Mouse (Mus musculus): ENCODE results near the gene Fsip1. TPM values are rescaled to one million over a fixed set of nuclear protein-coding genes. Genes with fewer than 3 reads are reported as not detected.

The Fsip1 gene
- total and polyA plus RNA-seq, 2 experiments from 2014 or later, result 0.05 TPM; not detected in 1

- H3K4me1 ChIP-seq (ENCODE audit: control insufficient read depth, insufficient read depth), result no peaks in the 10 kb centered on the region
- H3K27me3 ChIP-seq (ENCODE audit: control insufficient read depth, insufficient read depth, low read length), result no peaks in the 10 kb centered on the region
- H3K36me3 ChIP-seq (replicated peaks; ENCODE audit: control insufficient read depth, insufficient read depth, low read length), result no peaks in the 10 kb centered on the region
- WGBS, result 72% methylated on average over 5 of the region's 5 CpGs
- H3K9me3 ChIP-seq (replicated peaks; ENCODE audit: control insufficient read depth, low read length), result no peaks in the 10 kb centered on the region
- ATAC-seq (ENCODE audit: insufficient read depth, low read depth) (no peak), DNase-seq (ENCODE audit: low spot score) (no peak)
- no peak overlapping the region for H3K4me2 ChIP-seq (ENCODE audit: low read depth, low read length)
- H3K4me3 ChIP-seq (ENCODE audit: low read depth, low read length), result no peak overlapping the region
- no peak for TF ChIP-seq CTCF (IDR thresholded peaks at IDR 0.05; ENCODE audit: low read depth)
- no peak for TF ChIP-seq EP300 (IDR thresholded peaks at IDR 0.05; ENCODE audit: low read depth)
- H3K9ac ChIP-seq (replicated peaks; ENCODE audit: low read depth, low read length), result no peak overlapping the region
- no peak overlapping the region for H3K27ac ChIP-seq (ENCODE audit: low read depth)
Observed at GRCm38 (mm10) chr2:118162486-118162885, 94.3 kb downstream of the Fsip1 start.

GRCm38 (mm10) chr2:118160991-118161390 lies 95.8 kb downstream of the Fsip1 start:
- no peaks in the 10 kb centered on the region for H3K4me1 ChIP-seq (ENCODE audit: control insufficient read depth, insufficient read depth)
- no peak overlapping the region for H3K4me2 ChIP-seq (ENCODE audit: low read depth, low read length)
- no peaks in the 10 kb centered on the region for H3K27me3 ChIP-seq (ENCODE audit: control insufficient read depth, insufficient read depth, low read length)
- no peak overlapping the region for H3K4me3 ChIP-seq (ENCODE audit: low read depth, low read length)
- ATAC-seq (ENCODE audit: insufficient read depth, low read depth), result no peak
- H3K36me3 ChIP-seq (replicated peaks; ENCODE audit: control insufficient read depth, insufficient read depth, low read length), result no peaks in the 10 kb centered on the region
- H3K9ac ChIP-seq (replicated peaks; ENCODE audit: low read depth, low read length), result no peak overlapping the region
- TF ChIP-seq CTCF (IDR thresholded peaks at IDR 0.05; ENCODE audit: low read depth), result no peak
- TF ChIP-seq EP300 (IDR thresholded peaks at IDR 0.05; ENCODE audit: low read depth), result no peak
- no peak for DNase-seq (ENCODE audit: low spot score)
- H3K27ac ChIP-seq (ENCODE audit: low read depth), result no peak overlapping the region
- H3K9me3 ChIP-seq (replicated peaks; ENCODE audit: control insufficient read depth, low read length), result no peaks in the 10 kb centered on the region
- WGBS, result 91% methylated on average over 2 of the region's 2 CpGs

GRCm38 (mm10) chr2:118160547-118160946 lies 96.2 kb downstream of the Fsip1 start:
- H3K27ac ChIP-seq (ENCODE audit: low read depth), result no peak overlapping the region
- no peak overlapping the region for H3K4me3 ChIP-seq (ENCODE audit: low read depth, low read length)

GRCm38 (mm10) chr2:118159126-118159525 lies 97.6 kb downstream of the Fsip1 start:
- ATAC-seq (ENCODE audit: insufficient read depth, low read depth) (no peak), DNase-seq (ENCODE audit: low spot score) (no peak)
- H3K4me3 ChIP-seq (ENCODE audit: low read depth, low read length), result no peak overlapping the region
- TF ChIP-seq CTCF (IDR thresholded peaks at IDR 0.05; ENCODE audit: low read depth) (no peak), EP300 (IDR thresholded peaks at IDR 0.05; ENCODE audit: low read depth) (no peak)
- H3K36me3 ChIP-seq (replicated peaks; ENCODE audit: control insufficient read depth, insufficient read depth, low read length), result no peaks in the 10 kb centered on the region
- H3K9ac ChIP-seq (replicated peaks; ENCODE audit: low read depth, low read length), result no peak overlapping the region
- no peaks in the 10 kb centered on the region for H3K27me3 ChIP-seq (ENCODE audit: control insufficient read depth, insufficient read depth, low read length)
- no peaks in the 10 kb centered on the region for H3K9me3 ChIP-seq (replicated peaks; ENCODE audit: control insufficient read depth, low read length)
- no peak overlapping the region for H3K27ac ChIP-seq (ENCODE audit: low read depth)
- WGBS, result 60% methylated on average over 6 of the region's 6 CpGs
- no peak overlapping the region for H3K4me2 ChIP-seq (ENCODE audit: low read depth, low read length)
- no peaks in the 10 kb centered on the region for H3K4me1 ChIP-seq (ENCODE audit: control insufficient read depth, insufficient read depth)

More at GRCm38 (mm10) chr2:118160547-118160946, 96.2 kb downstream of the Fsip1 start:
- H3K4me2 ChIP-seq (ENCODE audit: low read depth, low read length), result no peak overlapping the region
- 32% methylated on average over 6 of the region's 6 CpGs for WGBS
- DNase-seq (ENCODE audit: low spot score) (no peak), ATAC-seq (ENCODE audit: insufficient read depth, low read depth) (no peak)
- no peaks in the 10 kb centered on the region for H3K27me3 ChIP-seq (ENCODE audit: control insufficient read depth, insufficient read depth, low read length)
- TF ChIP-seq CTCF (IDR thresholded peaks at IDR 0.05; ENCODE audit: low read depth) (no peak), EP300 (IDR thresholded peaks at IDR 0.05; ENCODE audit: low read depth) (no peak)
- H3K4me1 ChIP-seq (ENCODE audit: control insufficient read depth, insufficient read depth), result no peaks in the 10 kb centered on the region
- H3K9ac ChIP-seq (replicated peaks; ENCODE audit: low read depth, low read length), result no peak overlapping the region
- H3K9me3 ChIP-seq (replicated peaks; ENCODE audit: control insufficient read depth, low read length), result no peaks in the 10 kb centered on the region
- H3K36me3 ChIP-seq (replicated peaks; ENCODE audit: control insufficient read depth, insufficient read depth, low read length), result no peaks in the 10 kb centered on the region

- no peak for ATAC-seq (ENCODE audit: insufficient read depth, low read depth)
- Histone ChIP-seq H3K4me1 (ENCODE audit: control insufficient read depth, insufficient read depth) (no peaks in the 10 kb centered on the region), H3K27ac (ENCODE audit: low read depth) (no peak overlapping the region), H3K4me2 (ENCODE audit: low read depth, low read length) (no peak overlapping the region), H3K4me3 (ENCODE audit: low read depth, low read length) (no peak overlapping the region), H3K9me3 (replicated peaks; ENCODE audit: control insufficient read depth, low read length) (no peaks in the 10 kb centered on the region), H3K27me3 (ENCODE audit: control insufficient read depth, insufficient read depth, low read length) (no peaks in the 10 kb centered on the region), H3K9ac (replicated peaks; ENCODE audit: low read depth, low read length) (no peak overlapping the region), H3K36me3 (replicated peaks; ENCODE audit: control insufficient read depth, insufficient read depth, low read length) (no peaks in the 10 kb centered on the region)
- no peak for DNase-seq (ENCODE audit: low spot score)
- WGBS, result 83% methylated on average over 3 of the region's 3 CpGs
- TF ChIP-seq CTCF (IDR thresholded peaks at IDR 0.05; ENCODE audit: low read depth), result no peak
Observed at GRCm38 (mm10) chr2:118158095-118158494, 98.7 kb downstream of the Fsip1 start.

GRCm38 (mm10) chr2:118149855-118150563 lies 106.8 kb downstream of the Fsip1 start:
- 33% methylated on average over 12 of the region's 12 CpGs for WGBS

More at GRCm38 (mm10) chr2:118149855-118150563, 106.8 kb downstream of the Fsip1 start:
- peak overlapping the region; percentile 4; the same call in 1 of the 2 replicates for H3K4me2 ChIP-seq (ENCODE audit: low read depth, low read length)
- ATAC-seq (ENCODE audit: insufficient read depth, low read depth) (peak; percentile 92), DNase-seq (ENCODE audit: low spot score) (peak; percentile 88)
- TF ChIP-seq CTCF (IDR thresholded peaks at IDR 0.05; ENCODE audit: low read depth) (no peak; the same call in 1 of the 2 replicates), EP300 (IDR thresholded peaks at IDR 0.05; ENCODE audit: low read depth) (peak; percentile 86)
- no peaks in the 10 kb centered on the region for H3K27me3 ChIP-seq (ENCODE audit: control insufficient read depth, insufficient read depth, low read length)
- peaks cover 25% of the 10 kb centered on the region for H3K4me1 ChIP-seq (ENCODE audit: control insufficient read depth, insufficient read depth)
- H3K4me3 ChIP-seq (ENCODE audit: low read depth, low read length), result no peak overlapping the region
- no peaks in the 10 kb centered on the region for H3K9me3 ChIP-seq (replicated peaks; ENCODE audit: control insufficient read depth, low read length)
- H3K36me3 ChIP-seq (replicated peaks; ENCODE audit: control insufficient read depth, insufficient read depth, low read length), result no peaks in the 10 kb centered on the region
- no peak overlapping the region for H3K9ac ChIP-seq (replicated peaks; ENCODE audit: low read depth, low read length)
- peak overlapping the region; percentile 63 for H3K27ac ChIP-seq (ENCODE audit: low read depth)

Measured in heart, postnatal 0 days (tissue).